Mouse (Mus musculus): ENCODE data around the gene Alkbh4. TPM values are rescaled to one million over a fixed set of nuclear protein-coding genes. Genes with fewer than 3 reads are reported as not detected.

Gene Alkbh4
- polyA plus RNA-seq (2017; shearing (Covaris generic)): 62.5 TPM

DNA sequence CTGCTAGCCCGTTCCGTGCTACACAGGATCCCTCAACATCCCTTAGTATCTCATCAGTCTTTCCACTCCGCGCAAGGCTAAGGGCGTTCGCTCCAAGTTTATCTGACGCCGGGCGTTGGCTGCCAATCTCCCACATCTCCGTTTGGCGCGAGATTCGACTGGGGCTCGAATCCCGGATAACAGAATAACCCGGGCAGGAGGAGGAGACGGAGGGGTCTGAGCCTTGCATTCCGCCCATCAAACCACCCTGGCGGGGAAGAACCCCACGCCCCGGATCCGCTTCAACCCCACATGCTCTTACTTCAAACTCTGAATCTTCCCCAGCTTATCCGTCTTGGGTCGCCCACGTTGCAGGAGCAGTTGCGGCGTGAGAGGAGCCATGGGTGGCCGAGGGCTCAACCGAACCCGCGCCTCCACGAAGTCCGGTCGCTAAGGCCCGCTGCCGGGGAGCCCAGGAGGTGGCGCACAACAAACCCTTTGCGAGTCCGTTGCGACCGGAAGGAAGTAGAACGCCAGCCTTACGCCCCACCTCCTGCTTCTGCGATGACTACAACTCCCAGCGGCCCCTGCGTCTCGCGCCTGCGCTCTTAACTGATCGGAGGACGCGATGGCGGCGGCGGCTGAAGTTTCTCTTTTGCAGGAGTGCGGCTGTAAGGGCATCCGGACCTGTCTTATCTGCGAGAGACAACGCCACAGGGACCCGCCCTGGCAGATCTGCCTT is at the start of gene Alkbh4, which contains the start of gene Lrwd1:
TSS of gene Alkbh4 (plus strand) at position 576 of the 721 bp plus-strand sequence.
TSS of gene Lrwd1 (minus strand) at position 504 of the 721 bp plus-strand sequence.

GRCm38 (mm10) chr5:136115891-136116783 is 19.8 kb upstream of the Alkbh4 start, which contains the start of gene Polr2j:
Polr2j (plus strand) TSS chr5:136116631.

GRCm38 (mm10) chr5:136170512-136171362 is 34.8 kb downstream of the Alkbh4 start, which contains the start of gene Orai2:
Orai2 (minus strand) TSS chr5:136170713.

Other genes starting within 250 kb of the Alkbh4 start
- 2.0 TPM for gene Hspb1, start 248.2 kb upstream of the Alkbh4 start, polyA plus RNA-seq (2017; shearing (Covaris generic))
- 53.7 TPM for gene Ywhag, start 201.5 kb upstream of the Alkbh4 start, polyA plus RNA-seq (2017; shearing (Covaris generic))
- gene Ssc4d, start 161.6 kb upstream of the Alkbh4 start, polyA plus RNA-seq (2017; shearing (Covaris generic)): 0.81 TPM
- not detected for gene Zp3, start 156.0 kb upstream of the Alkbh4 start, polyA plus RNA-seq (2017; shearing (Covaris generic))
- gene Dtx2, start 141.3 kb upstream of the Alkbh4 start, polyA plus RNA-seq (2017; shearing (Covaris generic)): 23.8 TPM
- gene Upk3b, start 97.7 kb upstream of the Alkbh4 start, polyA plus RNA-seq (2017; shearing (Covaris generic)): not detected
- not detected for gene Upk3bl, start 81.7 kb upstream of the Alkbh4 start, polyA plus RNA-seq (2017; shearing (Covaris generic))
- gene Rasa4, start 52.2 kb upstream of the Alkbh4 start, polyA plus RNA-seq (2017; shearing (Covaris generic)): 2.4 TPM
- 142 TPM for gene Polr2j, start 19.5 kb upstream of the Alkbh4 start, polyA plus RNA-seq (2017; shearing (Covaris generic))
- gene Lrwd1, start 72 bp upstream of the Alkbh4 start, polyA plus RNA-seq (2017; shearing (Covaris generic)): 50.5 TPM
- 78.1 TPM for gene Orai2, start 34.6 kb downstream of the Alkbh4 start, polyA plus RNA-seq (2017; shearing (Covaris generic))
- 41.6 TPM for gene Prkrip1, start 62.8 kb downstream of the Alkbh4 start, polyA plus RNA-seq (2017; shearing (Covaris generic))
- 0.49 TPM for gene Sh2b2, start 110.4 kb downstream of the Alkbh4 start, polyA plus RNA-seq (2017; shearing (Covaris generic))